Mouse (Mus musculus) liver, adult (tissue): ENCODE data around the gene Slco1c1.

ENCODE experiments used
- GATA4 ChIP-seq: IDR thresholded peaks from 2 replicates; pipeline ENCODE4 v1.6.1; 2014; ENCODE audit warnings: mild to moderate bottlenecking, low read length; ENCODE audit not compliant: insufficient replicate concordance

The Slco1c1 gene

DNA sequence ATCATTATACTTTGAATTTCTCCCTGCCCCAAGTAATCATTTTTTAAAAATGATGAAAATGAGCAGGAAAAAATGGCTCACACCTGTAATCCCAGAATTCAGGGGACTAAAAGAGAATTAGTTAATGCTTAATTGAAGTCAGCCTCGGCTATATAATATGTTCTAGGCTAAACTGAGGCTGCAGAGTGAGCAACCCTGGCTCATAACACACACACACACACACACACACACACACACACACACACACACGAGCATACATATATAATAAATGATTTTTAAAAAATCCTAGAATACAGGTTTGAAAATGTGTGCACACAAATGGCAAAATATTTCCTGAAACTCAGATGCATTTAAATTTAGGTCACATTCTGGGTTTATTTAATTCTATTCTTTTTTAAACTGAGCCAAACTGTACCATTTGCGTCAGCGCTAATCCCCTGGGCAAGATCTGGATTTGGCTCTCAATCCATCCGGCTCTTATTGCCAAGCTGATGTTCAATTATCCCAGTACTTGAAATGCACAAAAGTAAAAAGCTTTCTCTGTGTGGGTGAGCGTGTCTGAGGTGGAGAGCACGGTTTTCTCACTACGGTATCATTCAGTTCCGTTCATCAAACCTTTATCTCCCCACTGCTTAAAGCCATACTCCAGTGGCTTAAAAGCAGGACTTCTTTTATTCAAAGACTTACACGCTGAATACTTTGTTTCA, 43.8 kb downstream of the Slco1c1 start:
- TF ChIP-seq GATA4: no peak

DNA sequence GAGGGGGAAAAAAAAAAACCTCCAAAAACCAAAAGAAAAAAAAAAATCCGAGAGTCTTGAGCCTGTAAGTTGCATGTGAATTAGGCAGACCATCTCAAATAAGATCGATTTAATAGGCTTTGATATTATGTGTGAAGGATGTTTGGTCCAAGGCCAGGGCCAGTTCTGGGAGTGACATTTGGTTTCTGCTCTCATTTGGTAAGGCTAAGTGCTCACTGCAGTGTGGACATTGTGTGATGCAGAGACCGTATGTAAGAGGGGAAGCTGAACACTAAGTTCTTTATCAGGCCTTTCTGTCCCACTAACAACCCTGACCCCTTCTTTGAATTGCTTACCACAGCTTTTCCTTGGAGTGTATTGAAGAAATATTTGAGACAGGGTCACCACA, 44.4 kb downstream of the Slco1c1 start:
- TF ChIP-seq GATA4: no peak

DNA sequence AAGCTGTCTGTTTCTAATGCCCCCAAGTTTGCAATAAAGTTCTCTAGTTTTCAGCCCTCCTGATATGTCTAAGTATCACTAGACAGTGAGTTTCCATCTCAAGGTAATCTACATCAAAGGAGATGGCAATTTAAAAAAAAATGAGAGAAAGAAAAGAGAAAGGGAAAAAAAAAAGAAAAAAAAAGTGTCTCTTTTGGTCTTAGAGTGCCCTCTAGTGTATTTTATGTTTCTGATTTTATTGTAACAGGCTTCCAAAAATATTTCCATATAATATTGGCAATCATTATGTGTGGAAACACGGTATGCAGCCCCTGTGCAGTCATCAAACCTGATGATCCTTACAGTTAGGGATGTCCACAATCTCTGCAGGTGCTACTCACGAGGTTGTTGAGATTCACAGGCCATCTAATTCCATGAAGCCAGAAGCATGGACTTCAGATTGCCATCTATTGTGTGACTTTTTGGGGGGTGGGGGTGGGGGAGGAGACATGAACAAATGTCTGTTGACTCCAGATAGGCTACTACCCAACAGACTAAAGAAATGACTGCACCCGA, 52.6 kb downstream of the Slco1c1 start:
- TF ChIP-seq GATA4: no peak

DNA sequence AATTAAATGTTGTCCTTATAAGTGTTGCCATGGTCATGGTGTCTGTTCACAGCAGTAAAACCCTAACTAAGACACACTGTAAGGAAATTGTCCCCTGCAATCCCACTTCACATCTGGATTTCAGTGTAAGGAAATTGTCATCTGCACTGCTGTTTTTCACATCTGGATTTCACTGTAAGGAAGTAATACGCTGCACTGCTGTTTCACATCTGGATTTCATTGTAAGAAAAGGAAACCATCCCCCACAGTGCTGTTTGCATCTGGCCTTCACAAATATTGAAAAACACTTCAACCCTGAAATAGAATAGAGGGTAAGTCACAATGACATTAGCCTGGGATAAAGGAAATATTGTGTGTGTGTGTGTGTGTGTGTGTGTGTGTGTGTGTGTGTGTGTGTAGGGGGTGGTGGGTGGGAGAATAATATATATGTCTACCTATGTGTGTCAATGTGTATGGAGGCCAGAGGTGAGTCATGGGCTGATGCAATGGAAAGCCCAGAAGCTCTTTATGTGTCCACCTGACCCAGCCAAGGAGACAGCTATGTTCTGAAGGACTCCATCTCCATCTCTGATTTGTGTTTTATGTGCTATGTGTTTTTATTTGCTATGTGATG, 60.7 kb downstream of the Slco1c1 start:
- TF ChIP-seq GATA4: no peak

DNA sequence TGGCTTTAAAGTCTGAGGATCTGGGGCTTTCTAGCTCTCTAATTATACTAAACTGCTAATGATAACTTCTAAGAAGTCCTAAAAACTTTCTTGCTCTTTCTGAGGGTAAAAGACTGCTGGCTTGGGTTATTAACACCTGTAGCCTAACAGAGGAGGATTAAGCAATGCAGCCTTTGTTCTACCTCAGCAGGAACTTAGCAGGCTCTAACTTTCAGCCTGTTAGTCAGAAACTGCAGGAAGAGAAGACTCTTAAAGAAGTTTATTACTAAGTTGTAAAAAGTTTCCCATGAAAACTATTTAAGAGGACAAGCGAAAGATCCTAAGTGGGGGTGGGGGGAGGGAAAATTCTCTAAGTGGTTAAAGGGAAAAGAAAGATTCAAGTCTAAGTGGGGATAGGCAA, 65.8 kb downstream of the Slco1c1 start:
- no peak for TF ChIP-seq GATA4

DNA sequence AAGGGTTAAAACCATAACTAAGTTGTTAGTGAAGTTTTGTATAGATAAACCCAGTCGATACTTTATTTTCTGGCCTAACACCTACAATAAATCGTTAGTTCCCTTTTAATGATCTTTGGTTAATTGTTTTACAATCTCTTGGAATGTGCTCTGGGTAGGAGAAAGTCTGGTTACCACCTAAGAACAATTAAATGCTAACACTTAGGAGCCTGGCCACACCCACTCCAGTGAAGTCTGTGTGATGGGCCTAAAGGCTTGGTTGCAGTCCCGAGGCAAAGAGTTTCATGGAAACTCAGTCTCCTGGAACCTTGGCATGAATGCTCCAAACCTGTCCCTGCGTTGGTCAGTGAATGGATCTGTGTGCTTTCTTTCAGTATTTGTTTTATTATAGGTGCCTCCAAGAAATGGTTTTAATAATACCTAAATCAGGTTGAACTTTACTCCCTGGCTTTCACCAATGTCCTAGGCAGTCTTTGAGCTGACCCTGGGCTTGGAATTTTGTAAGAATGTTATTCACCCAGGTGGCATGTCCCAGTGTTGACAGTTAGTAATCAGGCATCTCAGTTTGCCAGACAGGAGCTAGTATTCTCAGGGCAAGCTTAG, 66.5 kb downstream of the Slco1c1 start:
- TF ChIP-seq GATA4: 0 out of 2 replicates have a peak, but pooled peaks have one; percentile 17

DNA sequence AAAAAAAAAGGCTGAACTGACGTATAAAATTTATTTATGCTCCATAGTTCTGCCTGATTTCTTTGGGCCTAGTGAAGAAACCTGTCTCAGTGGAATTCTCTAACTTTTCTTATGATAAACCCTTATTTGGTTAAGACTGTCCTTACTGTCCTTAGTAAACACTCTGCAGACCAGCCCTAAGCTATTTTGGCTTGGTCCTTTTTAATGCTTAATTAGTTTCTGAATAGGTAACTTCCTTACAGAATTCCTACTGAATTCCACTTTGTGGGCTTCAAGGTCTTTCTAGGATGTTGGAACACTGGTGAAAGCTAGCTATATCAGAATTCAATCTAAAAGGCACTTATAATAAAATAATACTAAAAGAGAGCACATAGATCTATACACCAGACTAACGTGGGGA, 71.9 kb downstream of the Slco1c1 start:
- TF ChIP-seq GATA4: no peak

DNA sequence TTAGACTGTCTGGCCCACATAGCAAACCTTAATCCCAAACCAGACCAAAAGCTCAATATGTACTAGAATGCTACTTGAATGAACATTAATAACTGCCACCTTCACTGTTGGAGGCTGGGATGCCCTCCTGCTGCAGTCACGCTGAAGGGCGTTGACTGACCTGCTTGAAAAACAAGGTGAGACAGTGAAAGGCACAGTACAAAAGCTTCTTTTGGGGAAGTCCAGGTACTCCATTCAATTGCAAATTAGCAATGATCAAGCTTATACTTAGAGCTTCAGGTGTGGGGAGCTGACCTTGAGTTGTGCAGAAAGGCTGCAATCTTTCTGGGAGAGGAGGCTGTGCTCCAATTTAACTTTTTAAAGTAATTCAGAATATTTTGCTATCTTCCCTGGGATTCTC, 72.9 kb downstream of the Slco1c1 start:
- no peak for TF ChIP-seq GATA4

DNA sequence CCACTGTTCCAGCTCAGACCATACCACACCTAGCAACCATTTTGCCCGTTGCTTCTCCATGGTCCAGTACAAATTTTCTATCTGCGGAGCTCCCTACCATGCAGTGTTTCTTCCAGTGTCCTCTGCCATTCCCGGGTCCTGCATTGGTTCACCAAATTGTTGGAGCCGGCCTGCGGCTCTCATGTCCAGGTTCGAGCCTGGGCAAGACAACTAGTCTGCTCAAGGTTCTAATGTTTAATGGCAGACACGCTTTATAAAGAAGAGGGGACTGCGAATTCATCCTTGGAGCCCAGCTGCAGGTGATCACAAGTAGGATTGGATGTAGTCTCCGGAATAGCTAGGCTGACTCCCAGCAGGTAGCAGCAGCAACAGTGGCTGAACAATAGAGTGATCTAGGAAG, 76.8 kb downstream of the Slco1c1 start:
- no peak for TF ChIP-seq GATA4

DNA sequence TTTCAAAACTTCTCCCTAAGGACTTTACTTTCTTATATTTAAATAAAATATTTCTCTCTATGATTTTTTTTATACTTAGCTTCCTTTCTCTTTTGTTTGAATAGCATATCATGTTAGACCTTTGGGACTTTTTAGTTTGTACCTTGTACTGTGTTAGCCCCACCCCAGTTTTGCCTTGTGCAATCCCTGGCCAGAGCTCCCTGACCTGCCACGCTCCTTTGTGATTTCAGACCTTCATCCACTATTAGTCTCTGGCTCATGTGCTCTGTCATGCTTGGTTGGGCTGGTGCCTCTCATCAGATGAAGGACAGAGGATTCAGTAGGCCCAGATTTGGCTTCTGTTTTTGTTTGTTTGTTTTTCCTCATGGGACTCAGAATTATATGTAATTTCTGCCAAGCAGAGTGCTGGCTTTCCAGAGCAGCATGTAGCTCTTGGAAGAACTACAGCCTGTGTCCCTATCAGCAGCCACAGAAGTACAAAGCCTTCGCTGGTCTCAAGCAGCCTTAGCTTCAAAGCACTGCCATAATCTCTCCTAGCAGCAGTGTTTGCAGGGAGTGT, 86.6 kb downstream of the Slco1c1 start:
- TF ChIP-seq GATA4: no peak

DNA sequence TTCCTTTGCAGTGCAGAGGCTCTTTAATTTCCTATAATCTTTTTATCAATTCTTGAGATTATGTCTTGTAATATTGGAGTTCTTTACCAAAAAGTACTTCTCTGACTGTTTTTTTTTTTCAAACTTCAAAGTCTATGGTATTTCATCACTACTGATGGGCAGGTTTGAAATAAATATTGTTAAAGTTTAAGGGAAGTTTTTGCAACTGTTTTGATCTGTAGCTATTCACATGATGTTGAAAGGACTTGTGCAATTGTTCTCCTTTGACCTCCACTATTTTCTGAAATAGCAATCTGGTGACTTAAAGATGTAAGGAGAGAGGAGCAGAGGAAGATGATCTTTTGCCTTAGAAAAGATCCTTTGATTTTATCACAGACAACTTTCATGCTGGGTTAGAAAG, 89.8 kb downstream of the Slco1c1 start:
- no peak for TF ChIP-seq GATA4

DNA sequence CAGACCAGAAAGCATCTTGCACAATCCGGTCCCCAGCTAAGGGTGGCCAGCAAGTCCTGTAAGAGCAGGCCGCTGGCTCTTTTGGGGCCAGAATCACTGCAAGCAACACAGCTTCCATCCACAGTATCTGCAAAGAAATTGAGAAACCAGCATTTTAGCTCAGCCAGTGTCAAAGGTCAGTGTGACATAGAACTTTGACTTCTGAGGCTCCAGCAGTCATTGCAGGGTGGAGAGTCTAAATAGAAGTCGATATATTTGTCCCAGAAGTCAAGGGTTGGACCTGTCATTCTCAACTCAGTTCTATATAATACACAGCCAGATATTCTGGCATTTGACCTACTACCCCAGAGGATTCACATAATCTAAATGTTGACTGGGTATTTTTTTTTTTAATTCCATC, 91.2 kb downstream of the Slco1c1 start:
- 0 out of 2 replicates have a peak, but pooled peaks have one; percentile 18 for TF ChIP-seq GATA4
